Mouse (Mus musculus) neural tube, postnatal 0 days (tissue): ENCODE measurements around the gene Gdf5. TPM values are rescaled to one million over a fixed set of nuclear protein-coding genes. Genes with fewer than 3 reads are reported as not detected.

Experiments
- polyA plus RNA-seq: library from polyadenylated mRNA; unstranded; fragments of >200 nt; fragmentation: Nextera tagmentation; extraction: Ambion mirVana; gene quantifications from 2 replicates; pipeline ENCODE4 v1.2.1, GENCODE M21; 2015

The Gdf5 gene
- polyA plus RNA-seq = 0.62 and 0.85 TPM in 2 replicates

DNA sequence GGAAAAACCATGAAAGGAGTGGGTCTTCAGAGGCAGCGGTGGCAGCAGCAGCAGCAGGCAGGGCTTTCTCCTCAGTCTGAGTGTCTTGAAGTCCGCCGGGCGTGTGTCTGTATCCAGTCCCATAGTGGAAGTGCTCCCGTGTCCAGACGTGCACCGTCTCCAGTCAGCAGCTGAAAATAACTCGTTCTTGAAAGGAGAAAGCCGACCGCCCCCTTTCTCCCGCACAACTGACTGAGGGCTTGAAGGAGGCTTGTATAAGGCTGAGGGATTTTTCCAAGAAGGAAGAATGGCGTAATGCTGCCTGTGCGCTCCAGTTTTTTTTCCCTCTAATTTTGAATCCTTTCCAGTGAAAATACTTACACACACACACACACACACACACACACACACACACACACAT is at the start of gene Gdf5:
Gene Gdf5 (minus strand): TSS at position 244 of the 400 bp plus-strand sequence.

DNA sequence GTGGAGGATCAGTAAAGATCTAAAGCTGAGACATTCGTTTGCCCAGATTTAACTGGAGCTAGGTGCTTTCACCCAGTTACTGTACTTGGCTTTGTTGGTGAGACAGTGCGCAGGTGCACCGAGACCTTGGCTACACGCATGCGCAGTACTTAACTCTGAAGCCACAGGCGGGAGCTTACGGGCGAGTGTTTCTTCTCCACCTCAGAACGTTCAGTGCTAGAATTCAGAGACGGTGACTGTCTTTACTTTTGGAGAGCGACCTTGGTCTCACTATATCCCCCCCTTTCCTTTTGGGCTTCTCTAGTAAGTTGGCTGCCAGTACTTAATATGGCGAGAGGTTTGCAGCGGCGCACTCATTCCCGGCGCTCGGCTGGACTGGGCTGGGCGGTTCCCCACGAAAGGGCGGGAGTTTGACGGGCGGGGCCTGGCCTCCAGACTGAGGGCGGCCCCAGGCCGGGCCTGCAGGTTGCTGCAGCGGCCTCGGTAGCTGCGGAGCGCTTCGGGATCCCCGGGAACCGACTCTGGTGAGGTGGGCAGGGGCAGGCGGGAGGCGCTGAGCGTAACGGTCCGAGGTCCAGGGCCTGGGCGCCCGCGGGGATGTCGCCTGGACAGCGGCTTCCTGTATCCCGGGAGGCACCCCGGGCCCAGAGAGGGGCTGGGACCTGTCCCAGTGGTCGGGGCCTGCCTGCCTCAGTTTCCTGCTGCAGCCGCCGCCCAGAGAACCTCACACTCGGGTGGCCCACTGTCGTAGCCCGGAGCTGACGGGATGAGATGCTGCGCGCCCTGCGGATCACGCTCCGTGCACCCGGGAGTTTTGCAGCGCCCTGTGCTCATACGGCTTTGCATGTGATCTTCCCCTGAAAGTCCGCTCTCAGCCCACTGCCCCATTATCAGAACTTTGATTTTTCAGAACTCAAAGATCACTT is 11.2 kb upstream of the Gdf5 start, which contains the start of gene Cep250:
Gene Cep250 (plus strand): TSS at position 325 of the 926 bp plus-strand sequence.

DNA sequence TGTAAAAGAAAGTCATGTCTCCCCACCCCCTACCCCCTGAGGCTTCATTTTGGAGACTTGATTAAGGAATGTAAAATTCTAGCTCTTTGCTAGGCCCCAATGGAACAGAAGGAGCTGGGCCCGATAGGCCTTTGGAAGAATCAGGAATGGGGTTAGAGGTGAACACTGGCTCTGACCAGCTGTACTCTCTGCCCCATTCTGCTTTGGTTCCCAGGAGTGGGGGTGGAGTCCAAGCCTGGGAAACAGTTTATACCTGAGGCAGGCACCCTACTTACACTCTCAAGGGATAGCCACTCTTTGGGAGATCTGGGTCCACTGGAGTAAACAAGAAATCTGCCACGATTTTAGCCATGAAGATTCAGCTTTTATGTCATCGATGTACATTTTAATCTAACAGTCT is 4.5 kb downstream of the Gdf5 start, which contains the start of gene Gm15557:
Gene Gm15557 (plus strand): TSS at position 48 of the 400 bp plus-strand sequence.

GRCm38 (mm10) chr2:155929531-155930442 is 15.4 kb downstream of the Gdf5 start, which contains the start of gene Uqcc1:
Gene Uqcc1, minus strand, starts transcription at chr2:155930310.

Other genes starting within 250 kb of the Gdf5 start
- gene Edem2, start 215.9 kb downstream of the Gdf5 start, polyA plus RNA-seq = 26.5 and 30.5 TPM in 2 replicates
- not detected in 2 replicates for gene Gm17581, start 209.5 kb downstream of the Gdf5 start, polyA plus RNA-seq
- 4.1 and 4.3 TPM in 2 replicates for gene Procr, start 194.2 kb downstream of the Gdf5 start, polyA plus RNA-seq
- gene Mmp24, start 170.0 kb downstream of the Gdf5 start, polyA plus RNA-seq = 13.4 and 15.4 TPM in 2 replicates
- gene BC029722, start 125.9 kb downstream of the Gdf5 start, polyA plus RNA-seq = 62.5 and 64.9 TPM in 2 replicates
- gene Eif6, start 118.4 kb downstream of the Gdf5 start, polyA plus RNA-seq = 138 and 140 TPM in 2 replicates
- 0.21 and 0.23 TPM in 2 replicates for gene Fam83c, start 110.5 kb downstream of the Gdf5 start, polyA plus RNA-seq
- 55.5 and 58.6 TPM in 2 replicates for gene Uqcc1, start 15.1 kb downstream of the Gdf5 start, polyA plus RNA-seq
- gene Gm15557, start 4.6 kb downstream of the Gdf5 start, polyA plus RNA-seq = not detected in 2 replicates
- 12.9 and 13.4 TPM in 2 replicates for gene Cep250, start 11.1 kb upstream of the Gdf5 start, polyA plus RNA-seq
- 1.1 and 1.6 TPM in 2 replicates for gene 6430550D23Rik, start 62.6 kb upstream of the Gdf5 start, polyA plus RNA-seq
- 418 and 471 TPM in 2 replicates for gene Ergic3, start 62.7 kb upstream of the Gdf5 start, polyA plus RNA-seq
- not detected in 2 replicates for gene Fer1l4, start 107.6 kb upstream of the Gdf5 start, polyA plus RNA-seq
- 4.9 and 7.8 TPM in 2 replicates for gene Spag4, start 119.8 kb upstream of the Gdf5 start, polyA plus RNA-seq
- gene Cpne1, start 166.6 kb upstream of the Gdf5 start, polyA plus RNA-seq = 21.9 and 24.4 TPM in 2 replicates
- 9.7 and 11.1 TPM in 2 replicates for gene Rbm12, start 166.6 kb upstream of the Gdf5 start, polyA plus RNA-seq
- gene Gm28036, start 181.7 kb upstream of the Gdf5 start, polyA plus RNA-seq = 5.3 and 6.2 TPM in 2 replicates
- gene Romo1, start 198.7 kb upstream of the Gdf5 start, polyA plus RNA-seq = 593 and 620 TPM in 2 replicates
- gene Nfs1, start 198.8 kb upstream of the Gdf5 start, polyA plus RNA-seq = 35.1 and 37.5 TPM in 2 replicates
- gene Rbm39, start 234.9 kb upstream of the Gdf5 start, polyA plus RNA-seq = 372 and 409 TPM in 2 replicates